Mouse (Mus musculus): Measurements from ENCODE around the gene Srsf10. TPM values are rescaled to one million over a fixed set of nuclear protein-coding genes. Genes with fewer than 3 reads are reported as not detected.

The Srsf10 gene
- polyA plus RNA-seq, 1 experiment from 2014 or later = 157 TPM

DNA sequence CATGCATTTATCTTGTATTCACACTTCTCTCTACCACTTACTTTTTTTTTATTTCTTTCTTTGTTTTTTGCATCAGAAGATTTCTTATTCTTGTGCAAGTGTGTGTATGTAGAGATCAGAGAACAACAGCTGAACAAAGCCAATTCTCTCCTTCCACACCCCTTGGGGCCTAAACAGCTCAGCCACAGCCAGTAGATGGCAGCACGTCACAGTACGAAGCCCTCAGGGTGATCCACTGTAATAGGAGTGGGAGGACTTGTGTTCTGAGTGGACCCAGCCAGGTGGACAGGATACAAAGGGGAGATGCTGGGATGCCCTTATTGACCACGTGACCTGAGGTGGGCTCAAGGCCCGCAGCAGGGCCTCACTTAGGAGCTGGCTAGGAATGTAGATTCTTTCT lies 34.3 kb downstream of the Srsf10 start:
- WGBS (ENCODE audit: insufficient replicate concordance) = 2% methylated on average over 4 of the region's 4 CpGs
- Histone ChIP-seq H3K4me1 (peaks cover 30% of the 10 kb centered on the region), H3K36me3 (no peaks in the 10 kb centered on the region), H3K27me3 (replicated peaks) (no peaks in the 10 kb centered on the region), H3K9me3 (replicated peaks) (no peaks in the 10 kb centered on the region), H3K4me2 (no peak overlapping the region), H3K9ac (no peak overlapping the region), H3K27ac (no peak overlapping the region), H3K4me3 (no peak overlapping the region)
- ATAC-seq = 0 out of 2 replicates have a peak, but pooled peaks have one; percentile 67

DNA sequence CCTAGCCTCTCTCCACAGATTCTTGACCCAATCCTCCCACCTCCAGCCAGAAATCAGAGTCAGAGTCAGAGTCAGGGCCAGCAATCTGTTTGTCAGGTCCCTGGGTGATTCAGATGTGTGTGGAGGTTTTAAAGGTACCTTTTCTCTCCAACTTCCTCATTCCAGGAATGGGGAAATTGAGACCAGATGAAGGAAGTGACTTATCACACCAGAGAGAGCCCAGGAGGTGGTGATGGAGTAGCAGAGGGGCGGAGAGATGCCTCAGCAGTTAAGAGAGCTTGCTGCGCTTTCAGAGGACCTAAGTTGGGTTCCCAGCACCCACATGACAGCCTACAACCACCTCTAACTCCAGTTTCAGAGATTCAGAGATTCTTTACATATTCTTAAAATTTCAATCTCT lies 36.0 kb downstream of the Srsf10 start:
- ATAC-seq = no peak
- Histone ChIP-seq H3K4me3 (no peak overlapping the region), H3K27ac (no peak overlapping the region), H3K36me3 (no peaks in the 10 kb centered on the region), H3K27me3 (replicated peaks) (no peaks in the 10 kb centered on the region), H3K9me3 (replicated peaks) (no peaks in the 10 kb centered on the region), H3K4me2 (no peak overlapping the region), H3K9ac (no peak overlapping the region), H3K4me1 (peaks cover 46% of the 10 kb centered on the region)
- 73% methylated on average over 2 of the region's 2 CpGs for WGBS (ENCODE audit: insufficient replicate concordance)

DNA sequence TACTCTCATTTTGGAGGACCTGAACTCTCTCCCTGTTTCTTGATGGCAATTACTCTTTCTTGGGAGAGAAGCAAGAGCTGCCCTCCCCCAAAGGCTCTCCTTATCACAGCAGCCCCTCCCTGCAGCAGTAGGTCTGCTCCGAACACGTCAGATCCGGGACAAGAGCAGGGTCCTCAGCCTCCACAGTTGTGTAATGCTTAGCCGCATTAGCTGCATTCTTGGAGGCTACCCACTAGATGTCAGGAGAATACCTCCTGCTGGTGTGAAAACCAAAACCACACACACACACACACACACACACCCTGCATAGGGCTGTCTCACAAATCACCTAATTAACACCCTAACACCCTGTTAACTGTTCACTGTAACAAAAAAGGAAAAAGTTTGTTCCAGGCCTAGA lies 37.3 kb downstream of the Srsf10 start:
- peak overlapping the region; percentile 18; the same call in 1 of the 2 replicates for H3K4me2 ChIP-seq
- ATAC-seq = peak; percentile 46
- peak overlapping the region; percentile 41 for H3K9ac ChIP-seq
- H3K9me3 ChIP-seq (replicated peaks) = no peaks in the 10 kb centered on the region
- 14% methylated on average over 4 of the region's 4 CpGs for WGBS (ENCODE audit: insufficient replicate concordance)
- H3K4me1 ChIP-seq = peaks cover 60% of the 10 kb centered on the region
- no peak overlapping the region for H3K4me3 ChIP-seq
- no peaks in the 10 kb centered on the region for H3K36me3 ChIP-seq
- no peaks in the 10 kb centered on the region for H3K27me3 ChIP-seq (replicated peaks)
- H3K27ac ChIP-seq = peak overlapping the region; percentile 32; the same call in 1 of the 2 replicates

DNA sequence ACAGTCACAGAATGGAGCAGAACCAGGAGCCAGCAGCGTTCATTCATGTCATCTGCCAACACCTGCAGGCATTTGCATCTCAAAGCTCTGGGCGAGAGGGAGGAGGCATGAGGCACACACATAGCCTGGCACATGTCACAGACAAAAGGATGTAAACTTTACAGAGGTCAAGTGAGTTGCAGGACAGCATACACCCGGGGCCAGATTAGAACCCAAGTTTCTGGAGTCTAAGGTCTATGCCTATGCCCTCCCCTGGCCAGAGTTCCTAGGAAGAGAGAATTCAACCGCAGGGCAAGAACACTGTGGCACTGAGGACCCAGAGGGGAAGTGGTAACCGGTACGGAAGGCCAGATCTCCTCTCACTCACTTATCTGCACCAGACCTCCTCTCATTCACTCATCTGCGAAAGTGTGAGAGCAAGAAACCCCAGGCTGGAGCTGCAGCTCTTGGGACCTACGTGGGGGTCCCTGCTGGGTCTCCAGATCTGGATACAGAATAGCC lies 39.6 kb downstream of the Srsf10 start, which contains the start of gene Cnr2:
TSS of gene Cnr2 (plus strand) at position 324 of the 501 bp plus-strand sequence.
- H3K4me1 ChIP-seq = peaks cover 63% of the 10 kb centered on the region

DNA sequence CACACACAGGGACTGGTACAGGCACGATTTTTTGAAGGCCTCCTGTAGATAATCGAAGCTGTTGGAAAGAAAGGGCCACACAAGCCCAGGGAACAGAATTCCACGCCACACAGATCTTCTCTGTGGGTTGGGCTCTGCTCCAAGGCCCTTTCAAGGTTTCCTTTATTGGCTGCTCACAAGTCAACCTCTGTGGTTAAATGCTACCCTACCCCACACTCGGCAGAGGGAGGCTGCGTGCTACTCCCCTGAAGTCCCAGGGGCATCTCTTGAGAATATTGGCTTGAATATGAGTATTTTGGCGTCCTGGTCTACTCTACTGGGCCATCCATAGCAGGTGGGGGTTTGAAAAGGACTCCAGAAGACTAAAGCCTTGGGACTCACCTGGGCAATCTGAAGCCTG lies 40.6 kb downstream of the Srsf10 start:
- Histone ChIP-seq H3K27ac (peak overlapping the region; percentile 90), H3K4me1 (peaks cover 63% of the 10 kb centered on the region), H3K27me3 (replicated peaks) (no peaks in the 10 kb centered on the region), H3K36me3 (no peaks in the 10 kb centered on the region), H3K9me3 (replicated peaks) (no peaks in the 10 kb centered on the region), H3K4me2 (peak overlapping the region; percentile 63), H3K9ac (peak overlapping the region; percentile 47), H3K4me3 (peak overlapping the region; percentile 24)
- no peak for ATAC-seq
- WGBS (ENCODE audit: insufficient replicate concordance) = 38% methylated on average over 6 of the region's 6 CpGs

More for the DNA sequence above, 39.6 kb downstream of the Srsf10 start, which contains the start of gene Cnr2:
- WGBS (ENCODE audit: insufficient replicate concordance) = 18% methylated on average over 8 of the region's 8 CpGs
- Histone ChIP-seq H3K4me2 (peak within 1 kb of the TSS; percentile 63), H3K9me3 (replicated peaks) (no peaks in the 10 kb centered on the region), H3K27me3 (replicated peaks) (no peaks in the 10 kb centered on the region), H3K36me3 (no peaks in the 10 kb centered on the region), H3K27ac (peak within 1 kb of the TSS; percentile 90), H3K9ac (peak within 1 kb of the TSS; percentile 47), H3K4me3 (peak within 1 kb of the TSS; percentile 24)
- ATAC-seq = no peak

DNA sequence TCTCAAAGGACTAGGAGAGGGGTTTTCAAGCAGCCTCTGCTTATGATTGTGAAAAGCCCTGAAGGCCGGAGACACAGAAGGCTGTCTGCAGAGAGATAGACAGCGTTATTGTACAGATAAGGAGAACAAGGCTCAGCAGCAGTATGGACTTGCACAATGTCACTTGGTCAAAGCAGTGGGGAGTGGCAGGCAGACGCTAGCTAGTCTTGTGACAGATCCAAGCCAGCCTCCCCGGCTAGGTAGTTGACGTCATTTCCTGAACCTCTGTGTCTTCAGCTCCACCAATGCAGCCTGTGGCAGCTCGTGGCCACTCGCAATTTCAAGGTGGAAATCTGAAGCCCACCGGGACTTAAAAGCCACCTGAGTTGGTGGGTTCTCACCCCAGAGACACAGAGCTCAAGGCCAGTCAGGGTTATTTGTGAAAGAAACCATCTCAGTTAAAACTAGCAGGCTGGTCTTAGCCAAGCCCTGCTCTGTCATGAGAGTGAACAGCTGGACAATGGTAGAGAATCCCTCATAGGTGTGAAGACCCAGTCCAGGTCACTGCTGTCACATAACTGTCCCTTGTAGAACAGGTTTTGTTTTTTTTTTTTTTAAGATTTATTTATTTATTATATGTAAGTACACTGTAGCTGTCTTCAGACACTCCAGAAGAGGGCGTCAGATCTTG lies 43.0 kb downstream of the Srsf10 start:
- peak overlapping the region; percentile 58; the same call in 1 of the 2 replicates for H3K9ac ChIP-seq
- peaks cover 49% of the 10 kb centered on the region for H3K4me1 ChIP-seq
- H3K27ac ChIP-seq = peak overlapping the region; percentile 90
- peaks cover 4% of the 10 kb centered on the region; the same call in 1 of the 2 replicates for H3K36me3 ChIP-seq
- H3K4me3 ChIP-seq = peak overlapping the region; percentile 20; the same call in 1 of the 2 replicates
- H3K27me3 ChIP-seq (replicated peaks) = no peaks in the 10 kb centered on the region
- ATAC-seq = peak; percentile 93
- peak overlapping the region; percentile 63 for H3K4me2 ChIP-seq
- H3K9me3 ChIP-seq (replicated peaks) = no peaks in the 10 kb centered on the region
- 14% methylated on average over 9 of the region's 9 CpGs for WGBS (ENCODE audit: insufficient replicate concordance)

DNA sequence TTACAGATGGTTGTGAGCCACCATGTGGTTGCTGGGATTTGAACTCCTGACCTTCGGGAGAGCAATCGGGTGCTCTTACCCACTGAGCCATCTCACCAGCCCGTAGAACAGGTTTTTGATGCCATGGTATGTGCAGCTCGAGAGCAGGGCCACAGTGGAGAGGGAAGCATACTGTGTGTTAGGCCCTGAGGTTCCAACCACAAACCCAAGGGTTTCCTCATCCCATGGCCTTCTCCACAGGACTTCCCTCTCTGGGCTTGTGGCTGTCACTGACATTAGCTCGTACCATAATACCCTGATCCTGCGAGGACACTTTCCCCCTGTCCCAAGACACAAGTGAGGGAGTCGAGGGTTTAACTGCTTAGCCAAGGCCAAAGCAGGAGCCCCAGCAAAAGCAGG lies 43.5 kb downstream of the Srsf10 start:
- no peak overlapping the region for H3K9ac ChIP-seq
- ATAC-seq = no peak
- H3K4me3 ChIP-seq = no peak overlapping the region
- H3K9me3 ChIP-seq (replicated peaks) = no peaks in the 10 kb centered on the region
- peaks cover 4% of the 10 kb centered on the region; the same call in 1 of the 2 replicates for H3K36me3 ChIP-seq
- no peak overlapping the region; the same call in 1 of the 2 replicates for H3K4me2 ChIP-seq
- peak overlapping the region; percentile 90; the same call in 1 of the 2 replicates for H3K27ac ChIP-seq
- whole genome bisulfite sequencing (ENCODE audit: insufficient replicate concordance) = 60% methylated on average over 7 of the region's 7 CpGs
- H3K27me3 ChIP-seq (replicated peaks) = no peaks in the 10 kb centered on the region
- peaks cover 49% of the 10 kb centered on the region for H3K4me1 ChIP-seq

DNA sequence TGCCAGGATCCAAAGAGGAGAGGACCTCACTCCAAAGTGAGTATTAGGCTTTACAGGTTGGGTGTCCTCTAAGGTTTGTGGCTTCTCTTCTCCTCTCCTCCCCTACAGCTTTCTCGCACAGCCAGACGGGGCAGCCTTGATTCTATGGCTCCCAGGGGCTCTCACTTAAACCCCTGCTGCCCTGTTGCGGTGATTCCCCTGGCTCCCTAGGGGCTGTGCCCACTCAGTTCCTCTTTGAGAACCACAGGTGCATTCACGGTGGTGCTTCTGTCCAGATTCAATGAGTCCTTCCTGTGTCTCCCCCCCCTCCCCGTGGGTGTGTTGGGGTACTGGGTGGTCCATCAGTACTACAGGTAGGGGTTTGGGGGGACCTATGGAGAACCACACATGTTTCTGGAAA lies 44.5 kb downstream of the Srsf10 start:
- Histone ChIP-seq H3K4me2 (no peak overlapping the region), H3K9me3 (replicated peaks) (no peaks in the 10 kb centered on the region), H3K27ac (no peak overlapping the region), H3K4me1 (peaks cover 45% of the 10 kb centered on the region), H3K4me3 (no peak overlapping the region), H3K36me3 (peaks cover 4% of the 10 kb centered on the region; the same call in 1 of the 2 replicates), H3K27me3 (replicated peaks) (no peaks in the 10 kb centered on the region), H3K9ac (no peak overlapping the region)
- ATAC-seq = no peak
- 72% methylated on average over 5 of the region's 5 CpGs for WGBS (ENCODE audit: insufficient replicate concordance)

DNA sequence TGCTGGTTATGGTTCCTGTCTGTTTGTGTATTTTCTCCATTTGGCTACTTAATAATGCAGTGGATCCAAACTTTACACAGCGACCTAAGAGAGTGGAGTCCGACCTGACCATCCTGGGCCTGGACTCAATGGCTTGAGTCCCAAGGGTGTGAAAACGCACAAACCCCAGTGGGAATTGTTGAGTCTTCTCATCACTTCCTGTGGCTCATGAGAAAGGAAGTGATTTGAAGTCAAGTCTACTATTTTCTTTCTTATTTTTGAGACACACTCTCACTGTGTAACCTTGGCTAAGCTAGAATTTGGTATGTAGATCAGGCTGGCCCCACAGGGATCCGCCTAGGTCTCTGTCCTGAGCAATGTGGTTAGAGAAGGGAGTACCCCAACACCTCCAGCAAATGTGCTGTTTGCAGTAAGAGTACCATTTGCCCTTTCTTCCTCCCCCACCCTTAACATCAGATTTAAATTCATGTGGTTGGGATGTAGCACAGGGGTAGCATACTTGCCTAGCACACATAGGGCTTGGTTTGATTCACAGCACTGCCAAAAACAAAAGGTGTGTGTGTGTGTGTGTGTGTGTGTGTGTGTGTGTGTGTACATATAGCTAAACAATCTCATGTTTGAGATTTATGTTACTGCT lies 47.2 kb downstream of the Srsf10 start:
- 85% methylated on average over 4 of the region's 4 CpGs for WGBS (ENCODE audit: insufficient replicate concordance)

DNA sequence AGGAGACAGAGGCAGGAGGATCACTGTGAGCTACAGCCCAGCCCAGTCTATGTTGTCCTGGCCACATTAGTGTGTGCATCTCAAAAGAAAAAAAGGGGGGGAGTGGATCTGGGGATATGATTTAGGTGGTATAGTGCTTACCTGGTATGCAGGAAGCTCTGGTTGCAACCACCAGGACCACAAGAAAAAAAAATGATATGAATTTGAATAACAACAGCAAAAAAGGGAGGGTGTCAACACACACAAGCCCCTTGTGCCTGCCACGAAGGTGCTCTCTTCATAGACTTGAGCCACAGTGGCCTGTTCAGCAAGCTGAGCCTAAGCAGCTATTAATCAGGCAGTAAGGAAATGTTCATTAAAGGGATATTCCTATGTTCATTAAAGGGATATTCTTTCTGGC lies 49.3 kb downstream of the Srsf10 start:
- H3K9ac ChIP-seq = no peak overlapping the region
- peaks cover 4% of the 10 kb centered on the region; the same call in 1 of the 2 replicates for H3K36me3 ChIP-seq
- 73% methylated on average over 1 of the region's 1 CpGs for WGBS (ENCODE audit: insufficient replicate concordance)
- H3K4me2 ChIP-seq = no peak overlapping the region
- H3K27ac ChIP-seq = no peak overlapping the region
- no peaks in the 10 kb centered on the region for H3K27me3 ChIP-seq (replicated peaks)
- H3K4me3 ChIP-seq = no peak overlapping the region
- ATAC-seq = no peak
- no peaks in the 10 kb centered on the region for H3K9me3 ChIP-seq (replicated peaks)
- peaks cover 19% of the 10 kb centered on the region for H3K4me1 ChIP-seq

More for the DNA sequence above, 47.2 kb downstream of the Srsf10 start:
- H3K4me2 ChIP-seq = no peak overlapping the region
- H3K9ac ChIP-seq = no peak overlapping the region
- H3K9me3 ChIP-seq (replicated peaks) = no peaks in the 10 kb centered on the region
- H3K4me3 ChIP-seq = no peak overlapping the region
- H3K36me3 ChIP-seq = peaks cover 4% of the 10 kb centered on the region; the same call in 1 of the 2 replicates
- ATAC-seq = no peak
- no peak overlapping the region for H3K27ac ChIP-seq
- H3K4me1 ChIP-seq = peaks cover 29% of the 10 kb centered on the region
- no peaks in the 10 kb centered on the region for H3K27me3 ChIP-seq (replicated peaks)

DNA sequence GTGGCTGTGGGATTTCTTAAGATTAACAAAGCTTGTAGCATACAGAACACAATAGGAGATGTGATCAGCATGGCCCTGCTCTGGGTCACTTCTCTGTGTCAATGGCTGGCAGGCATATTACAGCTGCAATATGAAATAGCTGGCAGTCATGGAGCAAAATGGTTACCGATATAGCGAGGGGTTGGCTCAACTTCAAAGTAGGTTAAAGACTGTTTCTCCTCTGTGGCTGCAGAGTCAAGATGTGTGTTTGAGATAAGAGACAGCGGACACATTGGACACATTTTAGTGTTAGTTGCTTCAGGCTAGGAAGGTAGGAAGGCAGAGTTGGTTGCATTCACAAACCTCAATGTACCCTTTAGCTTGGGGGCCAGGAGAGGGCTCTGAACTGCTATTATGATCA lies 51.1 kb downstream of the Srsf10 start:
- peak overlapping the region; percentile 27 for H3K4me2 ChIP-seq
- no peaks in the 10 kb centered on the region for H3K27me3 ChIP-seq (replicated peaks)
- WGBS (ENCODE audit: insufficient replicate concordance) = 27% methylated on average over 3 of the region's 3 CpGs
- peaks cover 31% of the 10 kb centered on the region for H3K4me1 ChIP-seq
- no peak overlapping the region for H3K4me3 ChIP-seq
- H3K36me3 ChIP-seq = peaks cover 4% of the 10 kb centered on the region; the same call in 1 of the 2 replicates
- ATAC-seq = peak; percentile 53; the same call in 1 of the 2 replicates
- no peak overlapping the region for H3K9ac ChIP-seq
- H3K27ac ChIP-seq = peak overlapping the region; percentile 45
- H3K9me3 ChIP-seq (replicated peaks) = no peaks in the 10 kb centered on the region

All from liver, embryonic 12.5 days (tissue).